Mouse (Mus musculus) olfactory bulb, adult 2 months (tissue): ENCODE results near the gene Tmem210.

ENCODE experiments used
- CTCF ChIP-seq: fragments of 200-500 bp; IDR thresholded peaks from 2 replicates; pipeline ENCODE4 v1.5.1; 2012; ENCODE audit warnings: low read depth, mild to moderate bottlenecking, low read length, moderate library complexity; ENCODE audit not compliant: insufficient read depth
- POLR2A ChIP-seq: fragments of 200-500 bp; IDR thresholded peaks from 2 replicates; pipeline ENCODE4 v1.6.1; 2012; ENCODE audit warnings: mild to moderate bottlenecking, low read depth, low read length, moderate library complexity; ENCODE audit not compliant: insufficient read depth

GRCm38 (mm10) chr2:25286314-25286713 lies 1.6 kb upstream of the Tmem210 start:
- TF ChIP-seq CTCF (no peak), POLR2A (no peak)
